Mouse (Mus musculus): ENCODE data around the gene Hoxd4.

The Hoxd4 gene

GRCm38 (mm10) chr2:74777536-74778275 is 66.0 kb downstream of the Hoxd4 start:
- DNase-seq (ENCODE audit: low spot score in 2 of 2) = peak in 1 of 2 experiments; percentile 24
